ENCODE assay signal across 16 mouse cellular contexts in genomic region chr6:146781566-146781965, GRCm38 (mm10).
"Had no signal": no experiment of that assay in that cellular context is flagged by ENCODE, and none has a peak within 500 bp of the region (broad histone marks: within the 10 kb centered on the region; RNA-seq: fewer than 3 reads in every experiment).

No protein-coding gene starts in this region.

- H3K4me3 ChIP-seq: neural tube, embryonic 13.5 days; neural tube, embryonic 15.5 days; stomach, embryonic 15.5 days had no signal

- H3K27me3 ChIP-seq: neural tube, embryonic 13.5 days; neural tube, embryonic 15.5 days; stomach, embryonic 15.5 days had no signal

- H3K4me2 ChIP-seq: neural tube, embryonic 13.5 days; neural tube, embryonic 15.5 days; stomach, embryonic 15.5 days had no signal

- H3K4me1 ChIP-seq: neural tube, embryonic 13.5 days; neural tube, embryonic 15.5 days; stomach, embryonic 15.5 days had no signal

- DNase-seq: retina, postnatal 1 day; right cerebral cortex, adult 18-20 months; right cerebral cortex, postnatal 14 days; right cerebral cortex, postnatal 25 days; right cerebral cortex, postnatal 4 days; spleen, adult 18-20 months; thymus, adult 18-20 months; thymus, adult 2 months; thymus, postnatal 14 days; thymus, postnatal 25 days; thymus, postnatal 36 days; thymus, postnatal 4 days had no signal

- H3K27ac ChIP-seq: neural tube, embryonic 13.5 days; neural tube, embryonic 15.5 days; stomach, embryonic 15.5 days; stomach, postnatal 0 days had no signal

- H3K36me3 ChIP-seq: stomach, embryonic 15.5 days had no signal

- H3K9ac ChIP-seq: neural tube, embryonic 13.5 days; neural tube, embryonic 15.5 days; stomach, embryonic 15.5 days had no signal

- H3K9me3 ChIP-seq: stomach, embryonic 15.5 days had no signal
